Mouse (Mus musculus) neural tube, embryonic 14.5 days (tissue): ENCODE measurements at regions not wholly inside any gene's neighbourhood (a gene's known extent, or its start where the extent isn't known, plus 50 kb on each side); places are given as distances from the start of the nearest gene placed in this dataset.

ENCODE experiments used
- ATAC-seq: fragments of 200-750 bp; cut with Nextera tagmentation; 2 replicates; pipeline ENCODE4 v1.8.0; 2017; ENCODE audit warnings: low read depth, mild to moderate bottlenecking, moderate TSS enrichment, moderate library complexity
- H3K27ac ChIP-seq: fragments of 300-500 bp; sonication (generic); 2 replicates; pipeline ENCODE4 v1.5.1; 2014; ENCODE audit warnings: low read depth, mild to moderate bottlenecking, control low read depth, low read length, moderate library complexity, mixed read lengths
- H3K27me3 ChIP-seq: fragments of 300-500 bp; sonication (generic); 2 replicates; pipeline ENCODE4 v1.6.1; 2014; ENCODE audit warnings: low read length; ENCODE audit not compliant: control insufficient read depth, insufficient read depth
- H3K36me3 ChIP-seq: fragments of 300-500 bp; sonication (generic); 2 replicates; pipeline ENCODE4 v1.6.1; 2014; ENCODE audit warnings: low read length, mixed read lengths; ENCODE audit not compliant: control insufficient read depth, insufficient read depth
- H3K4me1 ChIP-seq: fragments of 300-500 bp; sonication (generic); 2 replicates; pipeline ENCODE4 v1.6.1; 2014; ENCODE audit warnings: low read length; ENCODE audit not compliant: control insufficient read depth, insufficient read depth
- H3K4me2 ChIP-seq: fragments of 300-500 bp; sonication (generic); 2 replicates; pipeline ENCODE4 v1.6.1; 2014; ENCODE audit warnings: mild to moderate bottlenecking, low read depth, low read length, control low read depth
- H3K4me3 ChIP-seq: fragments of 300-500 bp; sonication (generic); 2 replicates; pipeline ENCODE4 v1.5.1; 2014; ENCODE audit warnings: low read depth, low read length, control low read depth, mixed read lengths
- H3K9ac ChIP-seq: fragments of 300-500 bp; sonication (generic); replicated peaks from 2 replicates; pipeline ENCODE4 v1.6.1; 2014; ENCODE audit warnings: low read depth, mild to moderate bottlenecking, control low read depth, low read length, mixed read lengths
- H3K9me3 ChIP-seq: fragments of 300-500 bp; sonication (generic); 2 replicates; pipeline ENCODE4 v1.6.1; 2016; ENCODE audit warnings: low read length; ENCODE audit not compliant: control insufficient read depth
- WGBS: fragments of 180-500 bp; shearing (Covaris S2); extraction: QIAGEN DNeasy Blood & Tissue Kit; methylation state at CpG from one replicate; pipeline ENCODE4 v1.1.7; 2014; 5-methylcytosine and 5-hydroxymethylcytosine counted together

GRCm38 (mm10) chr2:171308486-171308885 lies 576.9 kb downstream of the Dok5 start:
- Histone ChIP-seq H3K4me2 (no peak overlapping the region), H3K27ac (no peak overlapping the region), H3K9ac (no peak overlapping the region), H3K27me3 (no peaks in the 10 kb centered on the region), H3K4me1 (0 out of 2 replicates have a peak, but pooled peaks cover 5% of the 10 kb centered on the region), H3K4me3 (no peak overlapping the region), H3K9me3 (no peaks in the 10 kb centered on the region), H3K36me3 (no peaks in the 10 kb centered on the region)
- whole genome bisulfite sequencing: 80% methylated on average over 4 of the region's 4 CpGs
- no peak for ATAC-seq

DNA sequence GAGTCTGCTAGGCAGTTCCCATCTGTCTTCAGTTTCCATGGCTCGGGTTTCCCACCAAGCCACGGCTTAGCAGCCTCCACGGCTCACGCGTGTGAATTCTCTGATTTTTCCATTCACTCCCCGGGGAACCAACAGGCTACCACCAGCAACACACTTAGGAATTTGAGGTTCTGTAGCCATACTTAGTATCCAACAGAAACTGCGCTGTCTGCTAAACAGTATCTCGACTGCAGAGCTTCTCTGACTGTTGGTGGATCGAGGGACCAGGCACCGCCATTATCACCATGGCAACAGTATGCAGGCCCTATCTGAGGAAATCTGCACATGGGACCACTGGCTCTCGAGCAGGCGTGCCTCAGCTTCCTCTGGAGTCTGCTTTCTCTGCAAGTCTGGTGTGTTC lies 574.4 kb downstream of the Dok5 start:
- WGBS: 38% methylated on average over 12 of the region's 12 CpGs
- no peak overlapping the region for H3K4me3 ChIP-seq
- H3K9ac ChIP-seq: no peak overlapping the region
- no peaks in the 10 kb centered on the region for H3K9me3 ChIP-seq
- no peaks in the 10 kb centered on the region for H3K36me3 ChIP-seq
- no peaks in the 10 kb centered on the region for H3K27me3 ChIP-seq
- no peak overlapping the region; the same call in 1 of the 2 replicates for H3K4me2 ChIP-seq
- 0 out of 2 replicates have a peak, but pooled peaks cover 5% of the 10 kb centered on the region for H3K4me1 ChIP-seq
- H3K27ac ChIP-seq: no peak overlapping the region
- no peak for ATAC-seq

DNA sequence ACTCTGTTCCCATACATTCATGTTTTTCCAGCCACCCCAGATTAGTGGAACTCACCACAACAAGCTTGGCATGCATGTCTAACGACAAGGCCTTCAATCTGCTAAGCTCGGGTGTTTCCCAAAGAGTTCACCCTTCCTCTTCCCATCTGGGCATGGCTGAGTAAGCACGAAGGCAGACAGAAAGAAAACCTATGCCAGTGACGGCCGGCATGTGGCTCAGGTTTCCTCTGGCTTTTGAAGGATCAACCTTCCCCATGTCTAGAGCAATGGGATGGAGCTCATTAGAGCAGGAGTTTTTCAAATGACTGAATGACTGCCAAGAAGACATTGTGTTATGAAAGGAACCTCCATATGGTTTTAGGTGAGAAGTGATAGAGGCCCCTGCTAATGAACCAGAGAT lies 566.9 kb downstream of the Dok5 start:
- H3K4me1 ChIP-seq: no peaks in the 10 kb centered on the region
- H3K9ac ChIP-seq: no peak overlapping the region
- ATAC-seq: no peak
- 69% methylated on average over 5 of the region's 5 CpGs for WGBS
- no peak overlapping the region for H3K4me2 ChIP-seq
- no peaks in the 10 kb centered on the region for H3K27me3 ChIP-seq
- H3K36me3 ChIP-seq: no peaks in the 10 kb centered on the region
- no peak overlapping the region for H3K4me3 ChIP-seq
- H3K9me3 ChIP-seq: no peaks in the 10 kb centered on the region
- H3K27ac ChIP-seq: no peak overlapping the region

DNA sequence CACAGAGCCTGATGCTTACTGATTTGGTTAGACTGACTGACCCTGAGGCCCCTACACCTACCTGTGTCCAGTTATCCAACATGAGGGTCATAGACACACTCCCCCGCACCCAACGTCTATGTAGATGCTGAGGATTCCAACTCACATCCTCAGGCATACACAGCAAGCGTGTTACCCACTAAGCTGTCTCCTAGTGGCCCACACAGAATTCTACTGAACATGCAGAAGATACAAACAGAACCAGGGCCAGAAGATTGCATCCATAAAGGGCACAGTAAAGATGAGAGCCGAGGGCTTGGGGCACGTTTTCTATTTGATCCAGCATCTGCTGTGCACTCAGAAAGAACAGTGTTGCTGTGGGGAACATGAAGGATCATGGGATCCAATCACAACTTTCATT lies 564.0 kb downstream of the Dok5 start:
- H3K4me3 ChIP-seq: no peak overlapping the region
- no peaks in the 10 kb centered on the region for H3K9me3 ChIP-seq
- no peak overlapping the region for H3K4me2 ChIP-seq
- H3K27me3 ChIP-seq: no peaks in the 10 kb centered on the region
- H3K9ac ChIP-seq: no peak overlapping the region
- no peaks in the 10 kb centered on the region for H3K4me1 ChIP-seq
- H3K27ac ChIP-seq: no peak overlapping the region
- 86% methylated on average over 5 of the region's 5 CpGs for WGBS
- H3K36me3 ChIP-seq: no peaks in the 10 kb centered on the region
- ATAC-seq: no peak

DNA sequence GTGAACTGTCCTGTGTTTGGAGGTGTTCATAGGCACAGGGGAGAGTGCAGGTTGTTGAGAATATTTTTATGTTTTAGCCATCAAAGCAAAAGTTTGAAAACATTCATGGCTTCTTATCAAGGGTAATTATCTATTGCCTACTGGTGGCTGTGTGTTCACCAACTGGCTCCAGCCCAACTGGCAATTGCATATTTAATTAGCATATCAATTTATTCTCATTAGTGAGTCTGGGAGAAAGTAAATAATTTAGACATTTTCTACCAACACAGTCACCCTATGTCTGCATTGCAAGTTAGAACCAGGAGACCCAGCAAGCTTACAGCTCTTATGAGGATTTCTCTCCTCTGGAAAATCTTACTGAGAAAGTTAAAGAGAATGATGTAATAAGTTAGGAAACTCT lies 561.0 kb downstream of the Dok5 start:
- Histone ChIP-seq H3K4me2 (no peak overlapping the region), H3K9ac (no peak overlapping the region), H3K4me3 (no peak overlapping the region), H3K27me3 (no peaks in the 10 kb centered on the region), H3K27ac (no peak overlapping the region), H3K9me3 (no peaks in the 10 kb centered on the region), H3K36me3 (no peaks in the 10 kb centered on the region), H3K4me1 (no peaks in the 10 kb centered on the region)
- ATAC-seq: no peak

GRCm38 (mm10) chr2:171285719-171286394 lies 554.2 kb downstream of the Dok5 start:
- H3K9ac ChIP-seq: no peak overlapping the region
- no peak overlapping the region for H3K4me2 ChIP-seq
- H3K36me3 ChIP-seq: no peaks in the 10 kb centered on the region
- no peak for ATAC-seq
- no peak overlapping the region for H3K27ac ChIP-seq
- H3K9me3 ChIP-seq: no peaks in the 10 kb centered on the region; the same call in 1 of the 2 replicates
- WGBS: 11% methylated on average over 6 of the region's 6 CpGs
- H3K4me1 ChIP-seq: no peaks in the 10 kb centered on the region
- no peak overlapping the region for H3K4me3 ChIP-seq
- H3K27me3 ChIP-seq: no peaks in the 10 kb centered on the region

GRCm38 (mm10) chr2:171280132-171280531 lies 548.5 kb downstream of the Dok5 start:
- Histone ChIP-seq H3K27ac (no peak overlapping the region), H3K27me3 (no peaks in the 10 kb centered on the region), H3K4me2 (no peak overlapping the region), H3K9ac (no peak overlapping the region), H3K9me3 (no peaks in the 10 kb centered on the region; the same call in 1 of the 2 replicates), H3K4me1 (no peaks in the 10 kb centered on the region), H3K36me3 (no peaks in the 10 kb centered on the region), H3K4me3 (no peak overlapping the region)
- WGBS: 77% methylated on average over 3 of the region's 3 CpGs
- no peak for ATAC-seq

- WGBS: 91% methylated on average over 3 of the region's 3 CpGs
- no peaks in the 10 kb centered on the region for H3K27me3 ChIP-seq
- H3K9me3 ChIP-seq: no peaks in the 10 kb centered on the region; the same call in 1 of the 2 replicates
- H3K36me3 ChIP-seq: no peaks in the 10 kb centered on the region
- no peak overlapping the region for H3K4me3 ChIP-seq
- ATAC-seq: no peak
- no peak overlapping the region for H3K27ac ChIP-seq
- no peak overlapping the region for H3K9ac ChIP-seq
- H3K4me2 ChIP-seq: no peak overlapping the region
- H3K4me1 ChIP-seq: no peaks in the 10 kb centered on the region
Measured at GRCm38 (mm10) chr2:171279319-171279718, 547.7 kb downstream of the Dok5 start.

- H3K4me3 ChIP-seq: no peak overlapping the region
- no peak overlapping the region for H3K9ac ChIP-seq
- no peak for ATAC-seq
- no peak overlapping the region for H3K4me2 ChIP-seq
- H3K4me1 ChIP-seq: no peaks in the 10 kb centered on the region
- no peak overlapping the region for H3K27ac ChIP-seq
- H3K27me3 ChIP-seq: no peaks in the 10 kb centered on the region
- no peaks in the 10 kb centered on the region for H3K36me3 ChIP-seq
- no peaks in the 10 kb centered on the region for H3K9me3 ChIP-seq
- WGBS: 61% methylated on average over 10 of the region's 10 CpGs
Measured at GRCm38 (mm10) chr2:171253194-171253593, 521.6 kb downstream of the Dok5 start.
